Mouse (Mus musculus) lung, postnatal 25 days (tissue): Measurements from ENCODE around the gene Cast.

Source experiments
- DNase-seq: peaks from one replicate; pipeline ENCODE4 v3.0.0; 2022; ENCODE audit warnings: low spot score

Gene Cast

DNA sequence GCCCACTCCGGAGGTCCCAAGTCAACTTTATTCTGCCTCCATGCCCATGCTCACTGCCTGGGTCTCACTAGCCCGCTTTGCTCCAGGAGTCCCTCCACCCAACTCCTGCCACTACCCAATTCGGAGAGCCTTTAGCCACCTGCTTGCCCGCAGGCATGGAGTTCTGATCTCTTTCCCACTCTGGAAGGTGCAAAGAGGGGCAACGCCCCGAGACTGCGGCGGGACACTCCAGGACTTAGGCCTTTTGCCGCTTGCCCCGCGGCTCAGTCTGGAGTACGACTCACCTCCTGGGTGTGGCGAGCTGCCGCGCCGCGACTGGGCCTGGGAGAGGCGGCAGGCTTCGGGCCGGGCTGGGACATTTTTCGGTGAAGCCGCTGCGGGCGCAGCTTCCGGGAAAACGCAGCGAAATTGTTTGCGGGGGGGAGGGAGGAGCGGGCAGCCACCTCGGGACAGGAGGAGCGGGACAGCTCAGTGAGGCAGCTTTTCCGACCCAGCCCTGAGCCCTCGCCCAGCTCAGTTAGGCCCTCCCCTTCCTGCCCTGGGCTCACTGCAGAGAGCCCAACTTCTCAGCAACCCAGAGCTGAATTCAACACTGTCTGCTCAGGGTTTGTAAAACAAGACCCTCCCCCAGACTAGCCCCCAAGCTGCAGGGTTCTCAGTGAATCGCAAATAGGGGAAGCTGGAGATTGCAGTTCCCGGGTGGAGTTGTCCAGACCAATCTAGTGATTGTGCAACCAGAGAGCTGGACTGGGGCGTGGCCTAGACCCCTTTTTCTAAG lies at the start of gene Cast:
Gene Cast, minus strand, starts transcription at position 659 of the 778 bp plus-strand sequence.
- DNase-seq, result peak; percentile 71

GRCm38 (mm10) chr13:74854338-74855047 lies 45.9 kb upstream of the Cast start:
- DNase-seq, result peak; percentile 79

DNA sequence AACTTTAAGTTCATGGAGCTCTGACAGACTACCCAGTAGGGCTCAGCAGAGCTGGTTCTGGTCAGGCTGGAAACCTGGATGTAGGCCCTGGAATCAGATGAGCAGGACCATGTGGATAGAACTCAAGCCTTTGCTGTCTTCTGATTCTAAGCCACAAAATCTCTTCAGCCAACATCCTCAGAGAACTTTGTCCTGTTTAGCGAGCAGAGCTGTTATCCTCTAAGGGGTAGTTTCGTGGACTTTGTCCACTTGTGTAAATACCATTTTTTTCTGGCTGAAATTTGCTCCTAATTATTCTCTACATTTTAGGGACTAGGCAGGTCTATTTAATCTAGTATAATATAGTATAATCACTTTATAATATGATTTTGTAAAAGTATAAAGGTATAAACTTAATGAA lies 42.2 kb upstream of the Cast start:
- no peak for DNase-seq

GRCm38 (mm10) chr13:74845886-74846285 lies 37.3 kb upstream of the Cast start:
- no peak for DNase-seq

DNA sequence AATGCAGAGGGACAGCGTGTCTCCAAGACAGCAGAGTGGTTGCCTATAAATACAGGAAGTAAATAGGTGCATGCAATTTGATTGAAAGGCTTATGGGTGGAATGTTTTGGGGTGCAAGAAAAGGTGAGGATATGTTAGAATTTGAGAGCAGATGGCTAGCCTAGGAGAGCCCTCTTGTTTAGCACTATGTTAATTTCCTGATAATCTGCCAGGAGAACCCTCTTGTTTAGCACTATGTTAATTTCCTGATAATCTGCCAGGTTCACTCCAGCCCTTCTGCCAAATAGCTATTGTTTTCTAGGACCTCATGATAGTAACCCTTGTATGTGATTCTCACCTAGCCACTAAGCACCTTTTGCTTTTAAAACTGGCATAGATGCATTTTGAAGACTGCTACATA lies 25.9 kb upstream of the Cast start:
- DNase-seq, result no peak

GRCm38 (mm10) chr13:74822095-74822494 lies 13.5 kb upstream of the Cast start:
- no peak for DNase-seq

- no peak for DNase-seq
Observed at GRCm38 (mm10) chr13:74815753-74816152, 7.1 kb upstream of the Cast start.

- peak; percentile 86 for DNase-seq
Observed at GRCm38 (mm10) chr13:74807446-74808151, 1.0 kb downstream of the Cast start.

GRCm38 (mm10) chr13:74806934-74807333 lies 1.7 kb downstream of the Cast start:
- peak; percentile 11 for DNase-seq

- no peak for DNase-seq
Observed at GRCm38 (mm10) chr13:74794435-74794834, 14.2 kb downstream of the Cast start.

GRCm38 (mm10) chr13:74787681-74788080 lies 20.9 kb downstream of the Cast start:
- no peak for DNase-seq

GRCm38 (mm10) chr13:74772151-74772550 lies 36.5 kb downstream of the Cast start:
- DNase-seq, result no peak

GRCm38 (mm10) chr13:74770480-74770879 lies 38.1 kb downstream of the Cast start:
- DNase-seq, result peak; percentile 95

DNA sequence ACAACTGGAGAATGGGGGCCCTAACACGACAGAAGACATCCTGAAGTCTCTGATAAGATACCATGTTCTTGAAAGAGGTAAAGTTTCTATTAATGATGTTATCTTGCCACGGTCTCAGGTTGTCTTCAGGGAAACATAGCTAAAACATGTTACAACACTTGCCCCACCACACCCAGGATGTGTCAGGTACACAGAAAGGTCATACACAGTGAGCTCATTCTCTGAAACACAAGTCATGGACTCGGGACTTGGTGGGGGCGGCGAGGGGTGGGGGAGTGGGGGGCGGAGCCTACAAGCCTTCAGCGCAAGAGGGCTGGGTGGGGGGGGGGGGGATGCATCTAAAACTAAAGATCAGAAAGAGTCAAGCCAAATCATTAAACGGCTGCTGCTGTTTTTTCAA lies 38.7 kb downstream of the Cast start:
- DNase-seq, result peak; percentile 28

DNA sequence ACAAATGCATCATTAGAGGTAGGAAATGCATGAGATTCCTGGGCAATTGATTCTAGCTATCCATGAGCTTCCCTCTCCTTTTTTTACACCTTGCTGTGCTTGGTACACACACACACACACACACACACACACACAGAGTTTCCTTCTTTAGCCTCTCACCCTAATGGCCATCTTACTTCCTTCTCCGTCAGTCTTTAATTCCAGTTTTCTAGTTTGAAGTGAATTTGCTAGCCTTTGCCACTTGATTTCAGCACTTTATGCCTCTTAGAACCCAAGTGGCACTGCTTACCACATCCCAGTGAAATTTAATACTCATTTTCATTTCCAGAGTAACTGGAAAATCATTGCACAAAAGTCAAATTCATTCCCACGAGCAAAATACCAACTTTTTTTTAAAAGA lies 41.4 kb downstream of the Cast start:
- DNase-seq, result peak; percentile 28

DNA sequence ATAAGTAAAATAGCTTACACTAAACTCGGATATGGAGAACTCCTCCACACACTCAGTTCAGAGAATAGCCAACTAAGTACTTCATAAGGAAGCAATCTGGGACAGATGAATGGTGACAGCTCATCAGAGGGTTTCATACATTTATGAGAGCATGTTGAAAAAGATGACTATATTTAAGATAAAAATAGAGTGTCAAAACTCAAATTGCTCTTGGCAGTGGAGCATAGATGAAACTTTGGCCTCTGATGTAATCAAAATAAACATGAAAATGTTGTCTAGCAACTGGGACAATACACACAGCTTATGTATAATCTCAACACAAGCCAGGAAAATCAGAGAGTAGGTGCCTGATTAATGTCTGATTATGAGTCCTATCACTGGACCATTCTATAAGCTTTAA lies 45.9 kb downstream of the Cast start:
- DNase-seq, result no peak

DNA sequence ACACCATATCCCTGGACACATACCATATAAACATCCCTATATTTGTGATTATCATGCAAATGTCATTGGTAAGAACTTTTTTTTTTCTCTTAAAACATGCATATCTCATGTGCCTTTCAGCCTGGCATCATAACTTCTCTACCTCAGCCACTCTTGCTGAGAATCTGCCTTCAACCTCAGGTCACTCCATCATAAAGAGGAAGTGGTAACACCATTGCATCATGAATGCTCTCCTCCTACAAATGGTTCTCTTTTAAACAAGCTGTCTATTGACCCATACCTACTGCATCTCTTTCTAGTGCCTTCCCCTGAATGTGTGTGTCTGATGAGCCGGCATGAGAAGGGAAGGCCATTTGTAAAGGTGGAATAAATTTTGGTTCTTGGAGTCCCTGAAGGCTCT lies 49.5 kb downstream of the Cast start:
- peak; percentile 14 for DNase-seq

- DNase-seq, result no peak
Observed at GRCm38 (mm10) chr13:74743219-74743618, 65.4 kb downstream of the Cast start.

DNA sequence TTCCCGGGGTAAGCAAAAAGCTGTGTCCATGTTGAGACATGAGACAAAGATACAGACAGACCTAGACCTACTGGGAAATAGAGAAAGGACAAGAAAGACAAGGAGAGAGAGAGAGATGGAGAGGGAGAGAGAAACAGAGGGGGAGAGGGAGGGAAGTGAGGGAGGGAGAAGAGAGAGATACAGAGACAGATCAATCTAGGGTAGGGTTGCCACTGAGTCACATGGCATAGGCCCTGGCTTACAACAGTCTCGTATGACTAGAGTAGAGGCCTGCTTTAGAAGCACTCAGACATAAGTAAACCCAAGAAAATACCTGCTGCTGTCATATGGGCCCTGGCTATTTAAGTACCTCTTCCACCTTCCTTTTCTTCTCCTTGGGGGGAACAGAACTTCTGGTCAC lies 72.2 kb downstream of the Cast start:
- no peak for DNase-seq

DNA sequence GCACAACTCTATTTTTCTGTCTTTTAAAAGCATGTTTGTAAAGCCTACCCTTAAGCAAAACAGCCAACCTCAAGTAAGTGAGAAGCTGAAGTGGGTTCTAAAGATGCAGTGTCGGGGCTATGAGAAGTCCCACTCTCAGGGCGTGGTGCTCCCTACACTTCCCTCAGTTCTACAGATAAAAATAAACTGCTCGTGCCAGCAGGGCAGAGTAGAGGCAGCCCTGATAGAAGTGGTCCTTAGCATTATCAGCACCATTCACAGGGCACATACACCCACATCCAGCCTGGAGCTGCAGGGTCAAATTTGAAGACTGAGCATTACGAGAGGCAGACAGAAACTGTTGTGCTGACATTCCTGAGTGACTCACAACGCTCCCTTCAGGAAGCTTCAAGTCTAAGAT lies 72.8 kb downstream of the Cast start:
- no peak for DNase-seq

GRCm38 (mm10) chr13:74733726-74734125 lies 74.9 kb downstream of the Cast start:
- DNase-seq, result no peak

- no peak for DNase-seq
Observed at GRCm38 (mm10) chr13:74719002-74719401, 89.6 kb downstream of the Cast start.

- no peak for DNase-seq
Observed at GRCm38 (mm10) chr13:74696225-74696624, 112.4 kb downstream of the Cast start.
